Mouse (Mus musculus): Measurements from ENCODE around the gene Snx29. TPM values are rescaled to one million over a fixed set of nuclear protein-coding genes. Genes with fewer than 3 reads are reported as not detected.
A peak's percentile ranks its signal among the peaks of the same experiment; 100 is the strongest.

Gene Snx29
- total and polyA plus RNA-seq, 3 experiments: 1.2 to 3.2 (median 3.1) TPM

DNA sequence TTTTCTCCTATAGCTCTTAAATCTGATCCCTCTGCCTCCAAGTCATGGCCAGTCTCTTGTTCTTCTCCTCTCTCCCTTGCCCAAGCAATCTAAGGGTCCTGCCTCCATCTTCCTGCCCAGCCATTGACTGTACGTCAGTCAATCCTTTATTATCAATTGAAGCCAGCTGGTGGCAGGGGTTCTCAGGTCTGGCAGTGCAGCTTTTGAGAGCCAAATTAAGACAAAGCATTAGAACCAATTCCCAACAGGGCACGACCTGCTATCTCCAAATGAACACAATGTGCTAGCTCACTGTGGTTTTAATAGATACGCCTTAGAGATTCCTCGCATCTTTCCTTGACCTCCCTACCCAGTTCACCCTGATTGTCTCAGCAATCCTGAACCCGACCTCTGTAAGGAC, 62.4 kb downstream of the Snx29 start:
- in situ Hi-C loops (cut with MboI; ENCODE audit: low pct_ligation_motif_present, low pct_unique_long_range_greater_than_20kb, low sequenced_read_pairs): no loop called here
- dilution Hi-C loops (cut with MboI; ENCODE audit: extremely low pct_ligation_motif_present, extremely low pct_unique_long_range_greater_than_20kb, low sequenced_read_pairs): no loop called here
- TF ChIP-seq MXI1 (IDR thresholded peaks at IDR 0.05; ENCODE audit: low read depth, low read length) (no peak), MEF2A (IDR thresholded peaks at IDR 0.05; ENCODE audit: borderline replicate concordance, low read depth, low read length) (peak; percentile 18; the same call in 1 of the 2 replicates)
- Histone ChIP-seq H3K9ac (ENCODE audit: insufficient read depth, low read depth) (no peak overlapping the region), H3K79me2 (replicated peaks; ENCODE audit: control insufficient read depth, extremely low read depth, insufficient read depth, poor library complexity, severe bottlenecking) (no peaks in the 10 kb centered on the region), H3K4me1 (ENCODE audit: control insufficient read depth in 1 of 2, insufficient read depth in 2 of 2) (peaks cover 27 to 58% of the 10 kb centered on the region in 2 experiments), H3K4me2 (ENCODE audit: insufficient read depth, low read depth, poor library complexity, severe bottlenecking) (peak overlapping the region; percentile 67), H3K27me3 (replicated peaks) (no peaks in the 10 kb centered on the region), H3K27ac (ENCODE audit: insufficient read depth, low read depth) (no peak overlapping the region), H3K9me3 (replicated peaks; ENCODE audit: low read length) (no peaks in the 10 kb centered on the region), H3K36me3 (replicated peaks in 1 of 2; ENCODE audit: control insufficient read depth in 1 of 2, insufficient read depth in 1 of 2, low read length in 1 of 2) (no peaks in the 10 kb centered on the region), H3K4me3 (replicated peaks in 1 of 3; ENCODE audit: low read depth in 2 of 3, low read length in 2 of 3, poor library complexity in 1 of 3) (no peak overlapping the region)
- no peak for DNase-seq (ENCODE audit: extremely low read depth)

DNA sequence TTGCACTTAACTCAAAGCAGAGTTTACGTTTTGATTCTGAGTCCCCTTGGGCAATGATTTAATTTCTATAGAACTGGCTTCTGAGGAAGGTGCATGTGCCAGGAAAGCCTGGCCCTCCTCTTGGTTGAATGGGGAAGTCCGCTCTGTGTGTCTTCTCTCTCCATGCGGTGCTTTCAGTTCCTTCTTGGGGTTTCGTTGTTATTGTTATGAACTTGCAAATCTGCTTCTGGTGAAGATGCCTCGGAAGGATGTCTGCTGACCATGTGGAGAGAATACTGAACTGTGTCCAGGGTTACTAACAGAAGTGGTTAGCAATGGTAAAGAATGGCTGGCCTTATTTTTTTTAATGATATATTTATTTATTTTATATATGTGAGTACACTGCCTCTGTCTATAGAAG, 63.1 kb downstream of the Snx29 start:
- Histone ChIP-seq H3K79me2 (replicated peaks; ENCODE audit: control insufficient read depth, extremely low read depth, insufficient read depth, poor library complexity, severe bottlenecking) (no peaks in the 10 kb centered on the region), H3K27me3 (replicated peaks) (no peaks in the 10 kb centered on the region), H3K4me1 (ENCODE audit: control insufficient read depth in 1 of 2, insufficient read depth in 2 of 2) (peaks cover 27 to 58% of the 10 kb centered on the region in 2 experiments), H3K4me3 (replicated peaks in 1 of 3; ENCODE audit: low read depth in 2 of 3, low read length in 2 of 3, poor library complexity in 1 of 3) (no peak overlapping the region), H3K9me3 (replicated peaks; ENCODE audit: low read length) (no peaks in the 10 kb centered on the region), H3K9ac (ENCODE audit: insufficient read depth, low read depth) (no peak overlapping the region), H3K36me3 (replicated peaks in 1 of 2; ENCODE audit: control insufficient read depth in 1 of 2, insufficient read depth in 1 of 2, low read length in 1 of 2) (no peaks in the 10 kb centered on the region), H3K4me2 (ENCODE audit: insufficient read depth, low read depth, poor library complexity, severe bottlenecking) (peak overlapping the region; percentile 84), H3K27ac (ENCODE audit: insufficient read depth, low read depth) (no peak overlapping the region)
- dilution Hi-C loops (cut with MboI; ENCODE audit: extremely low pct_ligation_motif_present, extremely low pct_unique_long_range_greater_than_20kb, low sequenced_read_pairs): no loop called here
- in situ Hi-C loops (cut with MboI; ENCODE audit: low pct_ligation_motif_present, low pct_unique_long_range_greater_than_20kb, low sequenced_read_pairs): no loop called here
- DNase-seq (ENCODE audit: extremely low read depth): peak; percentile 94
- no peak for TF ChIP-seq ZC3H11A (IDR thresholded peaks at IDR 0.05; ENCODE audit: low read depth, low read length)
- TF ChIP-seq BHLHE40 (IDR thresholded peaks at IDR 0.05; ENCODE audit: low read depth, low read length): peak; percentile 100
- TF ChIP-seq IRF4 (IDR thresholded peaks at IDR 0.05; ENCODE audit: low read depth, low read length): peak; percentile 100
- TF ChIP-seq ZKSCAN1 (IDR thresholded peaks at IDR 0.05; ENCODE audit: borderline replicate concordance, low read depth, low read length): no peak; the same call in 1 of the 2 replicates
- peak; percentile 100 for TF ChIP-seq EP300 (IDR thresholded peaks at IDR 0.05; ENCODE audit: low read length)
- no peak for TF ChIP-seq USF1 (IDR thresholded peaks at IDR 0.05; ENCODE audit: low read depth, low read length)
- TF ChIP-seq MXI1 (IDR thresholded peaks at IDR 0.05; ENCODE audit: low read depth, low read length): peak; percentile 96
- peak; percentile 99 for TF ChIP-seq MYC (IDR thresholded peaks at IDR 0.05; ENCODE audit: low read depth, low read length)
- TF ChIP-seq MAX (IDR thresholded peaks at IDR 0.05; ENCODE audit: low read length): peak; percentile 96
- peak; percentile 66 for TF ChIP-seq JUND (conservative IDR thresholded peaks at IDR 0.05; ENCODE audit: low read depth, low read length)
- no peak for TF ChIP-seq PAX5 (IDR thresholded peaks at IDR 0.05; ENCODE audit: low read length)
- 0 out of 2 replicates have a peak, but pooled peaks have one; percentile 53 for TF ChIP-seq TBP (conservative IDR thresholded peaks at IDR 0.05; ENCODE audit: low read depth, low read length)
- TF ChIP-seq UBTF (IDR thresholded peaks at IDR 0.05; ENCODE audit: low read depth, low read length): no peak
- TF ChIP-seq MAFK (IDR thresholded peaks at IDR 0.05; ENCODE audit: insufficient replicate concordance, low read length): peak; percentile 93
- no peak for TF ChIP-seq POLR2AphosphoS2 (IDR thresholded peaks at IDR 0.05; ENCODE audit: low read depth, low read length)
- TF ChIP-seq E2F4 (IDR thresholded peaks at IDR 0.05; ENCODE audit: insufficient replicate concordance, low read depth, low read length): 0 out of 2 replicates have a peak, but pooled peaks have one; percentile 50
- peak; percentile 94 for TF ChIP-seq SIN3A (IDR thresholded peaks at IDR 0.05; ENCODE audit: low read length)
- no peak for TF ChIP-seq CTCF (conservative IDR thresholded peaks at IDR 0.05 in 1 of 2, IDR thresholded peaks at IDR 0.05 in 1 of 2; ENCODE audit: low read depth in 2 of 2, low read length in 2 of 2)
- peak; percentile 47; the same call in 1 of the 2 replicates for TF ChIP-seq NELFE (IDR thresholded peaks at IDR 0.05; ENCODE audit: low read depth, low read length)
- no peak for TF ChIP-seq KAT2A (IDR thresholded peaks at IDR 0.05; ENCODE audit: insufficient replicate concordance, low read length)
- TF ChIP-seq SMC3 (IDR thresholded peaks at IDR 0.05; ENCODE audit: low read depth, low read length): 0 out of 2 replicates have a peak, but pooled peaks have one; percentile 16
- peak; percentile 51; the same call in 1 of the 2 replicates for TF ChIP-seq ZNF384 (IDR thresholded peaks at IDR 0.05; ENCODE audit: low read depth, low read length)
- peak; percentile 8; the same call in 1 of the 2 replicates for TF ChIP-seq RAD21 (IDR thresholded peaks at IDR 0.05; ENCODE audit: low read depth, low read length)
- peak; percentile 92; the same call in 1 of the 2 replicates for TF ChIP-seq MAZ (IDR thresholded peaks at IDR 0.05; ENCODE audit: low read depth, low read length)
- TF ChIP-seq JUN (IDR thresholded peaks at IDR 0.05; ENCODE audit: insufficient read depth, low read depth, low read length): peak; percentile 60
- TF ChIP-seq CHD1 (IDR thresholded peaks at IDR 0.05; ENCODE audit: low read depth, low read length): 0 out of 2 replicates have a peak, but pooled peaks have one; percentile 86
- TF ChIP-seq MEF2A (IDR thresholded peaks at IDR 0.05; ENCODE audit: borderline replicate concordance, low read depth, low read length): peak; percentile 93
- peak; percentile 88 for TF ChIP-seq CHD2 (IDR thresholded peaks at IDR 0.05; ENCODE audit: low read length)
- no peak for TF ChIP-seq POLR2A (IDR thresholded peaks at IDR 0.05; ENCODE audit: low read depth, low read length)
- TF ChIP-seq ZMIZ1 (IDR thresholded peaks at IDR 0.05; ENCODE audit: low read depth, low read length): peak; percentile 53
- TF ChIP-seq NRF1 (IDR thresholded peaks at IDR 0.05; ENCODE audit: low read depth, low read length): no peak
- TF ChIP-seq RCOR1 (conservative IDR thresholded peaks at IDR 0.05; ENCODE audit: low read depth, low read length): peak; percentile 100
- TF ChIP-seq ELF1 (IDR thresholded peaks at IDR 0.05; ENCODE audit: low read depth, low read length): peak; percentile 75

All from CH12.LX (cell line).